Mouse (Mus musculus): ENCODE results near the gene AF067063.
"Not testable (repeated sequence)": the region's sequence is repeated elsewhere in the genome, so short reads cannot be mapped to it uniquely, and the experiment has no call there.

DNA sequence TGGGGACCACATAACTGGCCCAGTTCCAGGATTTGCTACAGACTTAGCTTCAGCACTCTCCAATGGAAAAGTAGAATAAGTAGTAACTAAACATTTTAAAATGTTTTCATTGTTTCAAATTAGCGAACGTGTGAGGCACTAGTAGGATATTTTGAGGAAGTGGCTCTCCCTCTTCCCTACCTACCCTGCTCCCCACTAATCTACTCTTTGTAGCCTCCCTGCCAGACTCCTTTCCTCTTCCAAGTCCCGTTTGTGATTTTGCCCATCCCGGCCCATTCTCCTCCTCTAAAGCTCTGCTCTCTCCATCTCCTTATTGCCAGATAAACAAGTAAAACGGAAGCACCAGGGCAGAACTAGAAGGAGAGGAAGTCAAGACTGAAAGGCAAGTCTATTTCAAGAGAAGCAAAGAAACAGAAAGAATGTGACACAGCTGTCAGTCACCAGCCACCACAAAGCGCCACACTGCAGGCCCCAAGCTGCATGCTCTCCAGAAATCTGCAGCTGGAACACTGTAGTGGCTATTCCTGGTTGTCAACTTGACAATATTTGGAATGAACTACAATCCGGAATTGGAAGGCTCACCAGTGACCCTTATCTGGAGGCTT, 34.5 kb upstream of the AF067063 start:
- TF ChIP-seq CTCF (IDR thresholded peaks at IDR 0.05; ENCODE audit: control insufficient read depth, insufficient read depth, insufficient replicate concordance, low read depth, low read length); POLR2A (IDR thresholded peaks at IDR 0.05; ENCODE audit: control insufficient read depth, low read depth, low read length): not testable (repeated sequence)
